Mouse (Mus musculus) left cerebral cortex, postnatal 36 days (tissue): ENCODE results near the gene Rnf32. TPM values are rescaled to one million over a fixed set of nuclear protein-coding genes. Genes with fewer than 3 reads are reported as not detected.

Source experiments
- DNase-seq, 2 experiments: peaks; one replicate each; pipeline ENCODE4 v3.0.0; 2021 to 2022; ENCODE audit warnings: low spot score in 2 of 2, mixed read lengths in 1 of 2
- intact Hi-C: fragments of 180-260 bp; cut with DNase I; formaldehyde crosslinking; loops from one replicate; pipeline ENCODE4 v1.15.1; 2025
- total RNA-seq, 2 experiments: library from RNA; stranded (reverse); gene quantifications; 2 replicates each; pipeline ENCODE4 v1.2.3; 2021

Rnf32 gene
- total RNA-seq = 10 to 100 TPM; 11.8 to 17.0 TPM

DNA sequence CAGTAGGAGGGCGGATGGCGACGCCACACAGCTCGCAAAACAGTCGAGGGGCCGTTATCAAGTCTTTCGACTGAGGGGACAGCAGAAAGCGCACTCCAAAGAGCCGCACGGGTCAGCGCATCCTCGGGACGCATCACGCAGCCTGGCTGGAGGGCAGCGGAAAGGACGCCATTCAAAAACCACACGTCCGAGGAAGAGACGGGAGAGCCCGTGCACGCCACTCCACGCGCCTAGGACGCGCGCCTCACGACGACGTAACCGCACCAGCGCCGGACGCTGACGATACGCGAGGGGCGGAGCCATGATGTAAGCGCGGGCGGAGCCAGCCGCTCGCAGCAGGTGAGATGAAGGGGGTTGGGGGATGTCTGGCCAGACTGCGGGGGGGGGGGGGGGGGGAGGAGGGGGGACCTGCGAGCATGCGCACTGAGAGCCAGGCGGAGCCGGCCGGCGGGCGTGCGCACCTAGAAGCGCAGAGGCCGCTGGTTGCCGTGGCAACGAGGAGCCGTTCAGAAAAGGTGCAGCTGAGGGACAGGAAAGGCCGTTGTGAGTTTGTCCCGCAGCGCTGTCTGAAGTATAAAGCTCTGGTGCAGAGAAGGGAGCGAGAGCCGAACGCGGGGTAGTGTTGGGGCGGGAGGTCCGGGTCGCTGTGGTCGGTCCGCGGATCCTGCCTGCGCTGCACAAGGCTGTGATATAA, at the start of gene Rnf32:
TSS of gene Rnf32 (plus strand) at position 423 of the 694 bp plus-strand sequence.
- intact Hi-C loops = loop anchor here (5.0 to 10.0 kb wide), 3 partner anchors 341 to 728 kb away; partner anchors contain the start of genes Shh and Ube3c
- peak; percentile 85 to 90 for DNase-seq

- intact Hi-C loops = no loop called here
- no peak for DNase-seq
Observed at GRCm38 (mm10) chr5:29150146-29150545, 45.6 kb upstream of the Rnf32 start.

DNA sequence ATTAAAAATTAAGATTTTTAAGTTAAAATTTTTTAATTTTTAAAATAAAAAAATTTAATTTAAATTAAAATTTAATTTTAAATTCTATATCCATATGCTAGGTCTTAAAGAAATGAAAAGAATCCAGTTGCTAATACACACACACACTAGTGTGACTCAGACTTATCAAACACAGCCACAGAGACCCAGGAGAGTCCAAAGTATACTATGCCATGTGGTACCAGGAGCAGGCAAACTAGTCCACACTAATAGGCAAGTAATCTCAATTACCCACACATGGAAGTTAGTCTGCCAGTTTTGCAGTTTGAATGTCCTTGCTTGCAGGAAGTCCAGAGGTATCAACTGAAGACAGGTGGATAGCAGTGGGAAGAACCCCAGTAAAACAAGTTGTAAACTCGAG, 35.9 kb upstream of the Rnf32 start:
- DNase-seq = no peak
- intact Hi-C loops = no loop called here

- DNase-seq = no peak
- intact Hi-C loops = no loop called here
Observed at GRCm38 (mm10) chr5:29166947-29167346, 28.8 kb upstream of the Rnf32 start.

GRCm38 (mm10) chr5:29170193-29170592, 25.6 kb upstream of the Rnf32 start:
- no peak for DNase-seq
- intact Hi-C loops = no loop called here

DNA sequence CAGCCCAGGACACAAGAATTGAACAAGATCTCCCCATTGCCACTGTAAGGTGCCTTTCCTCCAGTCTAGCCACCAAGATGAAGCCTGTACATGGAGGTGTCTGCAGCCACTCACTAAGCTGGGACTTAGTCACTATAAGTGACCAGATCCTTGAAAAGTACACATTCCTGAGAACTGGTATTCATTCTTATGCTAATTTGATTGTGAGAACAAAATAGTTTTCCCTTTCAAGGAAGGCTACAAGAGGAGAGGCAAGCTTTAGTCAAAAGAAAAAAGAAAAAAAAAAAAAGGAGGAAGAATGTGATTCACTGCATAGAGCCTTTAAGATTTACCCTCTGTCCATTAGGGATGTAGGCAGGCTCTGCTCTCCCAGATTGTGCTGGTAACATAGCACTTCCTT, 24.6 kb upstream of the Rnf32 start:
- DNase-seq = no peak
- intact Hi-C loops = no loop called here

DNA sequence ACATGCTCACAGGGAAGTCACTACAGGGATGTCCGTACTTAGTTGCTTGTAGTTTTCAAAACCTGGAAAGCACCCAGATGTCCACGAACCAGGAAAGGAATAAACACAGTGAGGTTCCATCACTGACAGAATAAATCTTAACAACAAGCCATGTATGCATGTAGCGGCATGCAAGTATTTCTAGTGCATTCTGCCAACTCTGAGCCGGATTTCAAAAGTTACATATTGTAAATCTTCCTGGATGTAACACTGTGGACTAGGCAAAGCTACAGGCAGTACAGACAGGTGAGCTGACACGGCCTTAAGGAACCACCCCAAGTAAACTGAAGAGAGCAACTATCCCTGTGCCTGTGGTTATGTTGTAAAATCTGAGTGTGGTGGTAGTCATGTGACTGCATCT, 9.0 kb upstream of the Rnf32 start:
- DNase-seq = no peak
- intact Hi-C loops = no loop called here

- no peak for DNase-seq
- intact Hi-C loops = loop anchor here (5.0 to 10.0 kb wide), 3 partner anchors 340 to 728 kb away; partner anchors contain the start of genes Shh and Ube3c
Observed at GRCm38 (mm10) chr5:29195231-29195569, 592 bp upstream of the Rnf32 start.

GRCm38 (mm10) chr5:29196264-29196658, 469 bp downstream of the Rnf32 start:
- intact Hi-C loops = loop anchor here (5.0 to 10.0 kb wide), 3 partner anchors 341 to 729 kb away; partner anchors contain the start of genes Shh and Ube3c
- no peak for DNase-seq

GRCm38 (mm10) chr5:29197187-29197586, 1.4 kb downstream of the Rnf32 start:
- intact Hi-C loops = loop anchor here (5.0 to 10.0 kb wide), 3 partner anchors 342 to 730 kb away; partner anchors contain the start of genes Shh and Ube3c
- DNase-seq = no peak

DNA sequence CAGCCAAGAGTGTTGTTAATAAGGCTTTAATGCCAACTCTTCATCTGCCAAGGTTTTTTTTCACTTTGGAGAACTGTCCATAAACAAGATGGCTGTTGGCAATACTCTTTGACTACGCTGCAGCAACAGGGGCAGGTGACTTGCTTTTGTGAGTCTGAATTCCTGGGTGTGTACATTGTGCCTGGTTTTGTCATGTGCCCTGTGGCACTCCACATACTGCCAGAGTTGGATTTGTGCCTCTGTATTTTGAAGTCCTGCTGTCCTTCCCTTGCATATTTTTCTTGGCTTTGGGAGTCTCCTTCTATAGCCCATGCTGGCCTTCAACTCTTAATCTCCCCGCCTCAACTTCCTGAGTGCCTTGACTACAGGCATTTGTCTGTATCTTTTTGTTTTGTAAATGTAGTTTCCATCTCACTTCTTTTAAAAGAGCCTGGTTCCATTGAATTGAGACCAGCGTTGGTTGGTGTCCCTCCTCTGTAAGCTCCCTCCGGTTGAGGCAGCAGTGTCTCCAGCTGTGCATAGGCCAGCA, 3.2 kb downstream of the Rnf32 start:
- no peak for DNase-seq
- intact Hi-C loops = loop anchor here (5.0 to 10.0 kb wide), 3 partner anchors 344 to 732 kb away; partner anchors contain the start of genes Shh and Ube3c

GRCm38 (mm10) chr5:29199868-29200267, 4.1 kb downstream of the Rnf32 start:
- intact Hi-C loops = loop anchor here (5.0 to 10.0 kb wide), 3 partner anchors 345 to 733 kb away; partner anchors contain the start of genes Shh and Ube3c
- no peak for DNase-seq

DNA sequence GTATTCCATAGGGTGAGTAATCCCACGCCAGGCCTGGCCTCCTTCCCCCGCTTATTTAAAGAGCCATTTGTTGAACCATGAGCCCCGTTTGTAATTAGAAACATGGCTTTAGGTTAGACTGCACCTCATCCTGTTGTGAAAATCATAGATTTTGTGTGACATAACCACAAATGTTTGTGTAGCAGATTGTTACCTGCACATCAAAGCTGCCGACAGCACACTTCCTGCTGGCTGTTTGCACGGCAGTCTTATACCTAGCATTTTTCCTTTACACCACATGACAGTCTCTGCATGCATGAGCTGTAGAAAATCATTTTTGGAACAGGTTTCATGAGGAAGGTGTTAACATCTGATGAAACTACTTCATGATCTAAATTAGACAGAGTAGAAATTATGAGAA, 9.9 kb downstream of the Rnf32 start:
- no peak for DNase-seq

GRCm38 (mm10) chr5:29211980-29212555, 16.3 kb downstream of the Rnf32 start:
- intact Hi-C loops = no loop called here
- no peak for DNase-seq

More for the DNA sequence above, 9.9 kb downstream of the Rnf32 start:
- intact Hi-C loops = no loop called here

DNA sequence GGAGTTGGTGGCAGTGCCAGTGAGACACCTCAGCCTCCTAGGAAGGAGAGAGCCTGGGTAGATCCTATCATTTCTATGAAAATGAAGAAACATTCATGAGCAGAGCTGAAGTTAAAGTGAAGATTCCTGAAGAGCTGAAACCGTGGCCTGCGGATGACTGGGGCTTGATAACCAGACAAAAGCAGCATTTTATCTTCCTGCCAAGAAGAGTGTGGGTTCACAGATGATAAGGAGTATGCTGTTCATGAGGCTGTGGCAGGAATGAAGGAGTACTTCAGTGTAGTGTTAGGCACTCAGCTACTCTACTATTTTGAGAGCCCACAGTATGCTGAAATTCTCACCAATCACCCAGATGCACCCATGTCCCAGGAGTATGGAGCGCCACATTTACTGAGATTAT, 22.2 kb downstream of the Rnf32 start:
- no peak for DNase-seq
- intact Hi-C loops = no loop called here

- no peak for DNase-seq
- intact Hi-C loops = no loop called here
Observed at GRCm38 (mm10) chr5:29224089-29224488, 28.3 kb downstream of the Rnf32 start.

- no peak for DNase-seq
- intact Hi-C loops = no loop called here
Observed at GRCm38 (mm10) chr5:29230481-29230880, 34.7 kb downstream of the Rnf32 start.

DNA sequence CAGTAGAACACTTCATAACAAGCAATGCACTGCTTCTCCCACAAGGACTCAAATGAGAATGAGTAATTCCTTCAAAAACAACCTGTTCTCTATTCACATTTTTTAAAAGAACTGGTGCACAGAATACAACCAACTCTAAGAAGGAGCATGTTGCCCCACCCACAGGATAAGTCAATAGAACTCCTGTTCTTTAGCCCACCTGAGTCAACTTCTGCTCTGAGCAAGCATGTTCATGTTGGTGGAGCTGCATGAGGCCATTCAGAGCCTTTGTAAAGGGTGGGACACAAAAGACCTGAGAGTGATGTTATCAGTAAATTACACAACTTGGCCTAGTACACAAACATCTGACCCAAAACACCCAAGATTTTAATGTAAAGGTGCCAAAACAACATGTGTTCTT, 42.6 kb downstream of the Rnf32 start:
- intact Hi-C loops = no loop called here
- no peak for DNase-seq

GRCm38 (mm10) chr5:29244769-29245168, 49.0 kb downstream of the Rnf32 start:
- intact Hi-C loops = no loop called here
- no peak for DNase-seq

GRCm38 (mm10) chr5:29250795-29251495, 55.2 kb downstream of the Rnf32 start:
- intact Hi-C loops = no loop called here
- DNase-seq = no peak
